Mouse (Mus musculus): Measurements from ENCODE around the gene Arl9.
A peak's percentile ranks its signal among the peaks of the same experiment; 100 is the strongest.
"Not testable (repeated sequence)": the region's sequence is repeated elsewhere in the genome, so short reads cannot be mapped to it uniquely, and the experiment has no call there.

Gene Arl9

DNA sequence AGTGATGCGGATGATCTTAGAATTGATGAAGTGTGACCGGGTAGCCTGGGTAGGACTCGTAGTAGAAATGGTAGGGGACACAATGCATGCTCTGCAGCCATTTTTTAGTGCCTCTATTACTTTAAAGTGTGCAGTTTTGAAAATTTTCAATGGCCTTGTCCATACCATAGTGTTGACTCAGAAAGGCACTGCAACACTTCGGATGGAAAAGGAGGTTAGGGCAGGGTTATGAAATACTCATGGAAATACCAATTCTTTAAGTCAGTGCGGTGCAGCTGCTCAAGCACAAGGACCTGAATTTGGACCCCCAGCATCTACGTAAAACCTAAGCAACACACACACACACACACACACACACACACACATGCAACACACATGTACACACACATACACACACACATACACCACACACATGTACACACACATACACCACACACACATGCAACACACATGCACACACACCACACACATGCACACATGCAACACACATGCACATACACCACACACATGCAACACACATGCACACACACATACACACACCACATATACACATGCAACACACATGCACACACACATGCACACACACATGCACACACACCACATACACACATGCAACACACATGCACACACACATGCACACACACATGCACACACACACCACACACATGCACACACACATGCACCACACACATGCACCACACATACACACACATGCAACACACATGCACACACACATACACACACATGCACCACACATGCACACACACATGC, at the start of gene Arl9:
TSS of gene Arl9 (plus strand) at position 5 of the 771 bp plus-strand sequence.
- no peak for DNase-seq

DNA sequence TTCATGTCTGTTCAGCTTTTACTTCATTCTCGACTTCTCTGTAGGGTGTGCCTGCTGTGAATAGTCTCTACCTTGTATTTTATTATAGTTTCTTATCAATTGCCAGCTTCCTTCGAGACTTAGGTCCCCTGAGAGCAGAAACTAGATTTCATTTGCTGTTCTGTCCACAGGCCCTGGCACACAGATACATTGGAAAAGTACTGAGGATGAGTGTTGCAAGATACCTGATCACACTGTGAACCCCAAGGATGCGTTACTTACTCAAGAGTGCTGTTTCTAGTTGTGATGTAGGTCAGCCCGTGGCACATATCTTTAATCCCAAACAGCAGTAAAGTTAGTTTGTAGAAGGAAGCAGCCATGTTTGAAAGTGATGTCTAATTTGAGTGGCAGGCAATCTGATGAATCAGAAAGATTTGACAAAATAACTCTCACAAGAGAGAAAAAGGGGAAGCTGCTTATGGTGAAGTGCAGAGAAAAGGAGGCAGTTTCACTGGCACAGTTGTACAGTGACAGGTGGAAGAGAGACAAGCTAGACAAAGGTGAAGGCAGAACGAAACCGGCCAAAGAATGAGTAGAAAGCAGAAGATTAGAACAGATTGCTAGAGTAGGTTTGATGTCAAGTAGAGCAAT, 49.5 kb upstream of the Arl9 start:
- DNase-seq: no peak

DNA sequence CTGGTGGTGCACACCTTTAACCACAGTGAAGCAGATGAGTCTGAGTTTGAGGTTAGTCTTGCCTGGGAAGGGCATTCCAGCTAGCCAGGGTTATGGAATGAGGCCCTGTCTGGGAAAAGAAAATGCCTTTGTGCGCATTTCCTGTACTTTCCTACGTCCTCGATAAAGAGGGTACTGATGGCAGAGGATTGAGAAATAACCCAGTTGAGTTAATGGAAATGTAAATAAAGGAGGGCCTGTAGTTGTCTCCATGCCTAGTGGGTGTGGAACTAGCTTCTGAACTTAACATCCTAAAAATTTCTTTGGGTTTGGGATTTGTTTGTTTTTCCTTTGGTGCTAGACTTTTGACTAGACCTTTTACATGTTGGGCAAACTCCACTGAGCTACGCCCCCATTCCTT, 48.4 kb upstream of the Arl9 start:
- DNase-seq: peak in 1 of 2 experiments; percentile 33

DNA sequence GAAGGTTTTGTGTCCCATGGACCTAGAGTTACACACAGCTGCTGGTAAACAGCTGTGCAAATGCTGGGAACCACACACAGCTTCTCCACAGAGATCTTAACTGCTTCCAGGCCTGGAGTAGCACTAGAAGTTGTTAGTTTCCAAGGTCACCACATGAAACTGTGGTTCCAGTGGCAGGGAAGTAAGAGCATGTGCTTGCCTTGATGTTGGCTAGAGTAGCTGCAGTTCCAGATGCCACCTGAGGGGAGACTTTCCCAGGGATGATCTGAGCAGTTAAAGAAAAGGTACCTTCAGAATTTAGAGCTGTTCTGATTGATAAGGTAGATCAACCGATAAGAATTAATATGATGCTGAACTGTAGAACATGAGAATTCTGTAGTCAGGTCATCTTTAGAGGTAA, 45.9 kb upstream of the Arl9 start:
- no peak for DNase-seq

DNA sequence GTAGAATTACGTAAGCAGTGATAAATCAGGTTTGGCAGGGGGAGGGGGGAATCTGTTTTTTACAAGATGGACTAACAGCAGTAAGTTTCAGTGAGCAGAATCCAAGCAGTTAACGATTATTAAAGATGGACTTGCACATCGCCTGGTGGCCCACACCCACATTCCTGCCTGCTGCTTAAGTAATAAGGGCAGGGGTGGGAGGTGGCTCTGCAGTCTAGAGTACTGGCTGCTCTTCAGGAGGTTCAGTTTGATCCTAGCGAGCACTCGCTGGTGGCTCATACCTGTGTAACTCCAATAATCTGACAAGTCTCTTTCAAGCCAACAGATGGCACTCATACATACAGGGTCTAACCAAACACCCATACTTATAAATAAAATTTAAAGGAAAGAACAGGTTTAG, 44.3 kb upstream of the Arl9 start:
- peak; percentile 24 to 54 for DNase-seq

DNA sequence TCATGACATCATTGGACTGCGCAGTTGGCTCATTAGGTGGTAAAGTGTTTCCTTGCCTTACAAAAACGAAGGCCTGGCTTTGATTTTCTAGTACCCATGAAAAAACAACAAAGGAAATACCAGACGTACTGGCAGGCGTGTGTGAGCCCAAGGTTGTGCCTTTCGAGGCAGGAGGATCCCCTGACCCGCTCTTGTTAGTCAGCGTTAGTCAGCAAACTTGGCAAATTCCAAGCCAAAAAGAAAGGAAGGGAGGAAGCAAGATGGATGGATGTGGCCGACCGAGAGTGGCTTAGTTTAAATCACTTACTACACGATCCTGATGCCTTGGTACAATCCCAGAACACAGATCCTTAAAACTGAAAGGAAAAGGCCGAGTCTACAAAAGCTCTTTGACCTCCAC, 41.3 kb upstream of the Arl9 start:
- DNase-seq: no peak

DNA sequence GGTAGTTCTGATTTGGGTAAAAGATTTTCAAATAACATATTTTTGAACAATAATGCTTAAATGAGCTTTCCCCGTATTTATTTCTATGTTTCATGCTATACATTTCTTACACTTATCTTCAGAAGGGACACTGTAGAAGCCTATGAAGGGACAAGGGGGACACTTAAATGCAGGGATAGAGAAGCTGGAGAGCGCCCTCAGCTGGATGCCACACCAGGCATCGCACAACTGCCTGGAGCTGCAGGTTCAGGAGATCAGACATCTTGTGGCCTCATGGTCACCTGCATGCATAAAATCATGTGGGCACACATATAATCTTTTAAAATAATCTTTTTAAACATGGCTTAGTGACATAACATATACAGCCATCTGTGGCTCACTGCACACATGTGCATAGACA, 39.2 kb upstream of the Arl9 start:
- DNase-seq: peak in 1 of 2 experiments; percentile 23

DNA sequence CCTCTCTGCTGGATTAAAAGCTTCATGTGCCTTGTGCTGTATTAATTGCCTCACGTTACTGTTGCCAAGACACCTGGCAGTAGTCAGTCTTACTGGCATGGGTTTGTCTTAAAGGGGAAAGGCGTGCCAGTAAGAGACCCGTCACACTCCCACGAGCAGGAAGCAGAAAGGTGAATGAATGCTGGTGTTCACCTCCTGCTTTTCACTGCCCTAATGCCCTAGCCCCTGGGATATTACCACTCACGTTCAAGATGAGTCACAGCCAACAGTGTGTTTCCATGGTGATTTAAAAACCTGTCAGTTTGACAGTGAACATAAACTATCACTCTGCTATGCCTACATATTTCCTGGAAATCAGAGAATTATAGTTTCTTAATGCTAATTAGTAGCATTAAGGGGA, 34.6 kb upstream of the Arl9 start:
- no peak for DNase-seq

DNA sequence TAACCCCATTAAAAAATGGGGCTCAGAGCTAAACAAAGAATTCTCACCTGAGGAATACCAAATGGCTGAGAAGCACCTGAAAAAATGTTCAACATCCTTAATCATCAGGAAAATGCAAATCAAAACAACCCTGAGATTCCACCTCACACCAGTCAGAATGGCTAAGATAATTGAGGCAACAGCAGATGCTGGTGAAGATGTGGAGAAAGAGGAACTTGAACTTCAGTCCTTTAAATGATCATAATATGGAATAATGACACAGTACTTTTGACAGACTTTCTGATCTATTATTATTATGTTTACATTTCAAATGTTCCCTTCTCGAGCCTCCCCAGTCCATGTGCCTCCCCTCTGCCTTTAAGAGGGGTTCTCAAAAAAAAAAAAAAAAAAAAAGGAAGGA, 32.7 kb upstream of the Arl9 start:
- not testable (repeated sequence) for DNase-seq

DNA sequence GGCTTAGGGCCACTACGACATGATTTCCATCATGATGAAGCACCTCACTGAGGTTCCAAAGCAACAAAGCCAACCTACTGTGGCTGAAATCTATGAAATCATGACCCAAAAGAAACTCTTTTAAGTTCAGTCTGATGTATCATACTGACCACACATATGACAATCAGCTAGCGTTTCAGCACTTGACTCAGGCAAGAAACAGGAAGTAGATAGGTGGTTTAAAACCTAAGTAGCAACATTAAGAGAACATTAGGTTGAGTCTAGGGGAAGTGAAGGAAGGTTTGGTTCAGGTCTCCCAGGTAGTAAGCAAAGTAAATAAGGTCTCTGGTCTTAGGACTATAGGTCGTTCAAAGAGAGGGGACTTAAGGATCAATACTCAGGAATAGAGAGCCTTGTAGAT, 30.4 kb upstream of the Arl9 start:
- no peak for DNase-seq

DNA sequence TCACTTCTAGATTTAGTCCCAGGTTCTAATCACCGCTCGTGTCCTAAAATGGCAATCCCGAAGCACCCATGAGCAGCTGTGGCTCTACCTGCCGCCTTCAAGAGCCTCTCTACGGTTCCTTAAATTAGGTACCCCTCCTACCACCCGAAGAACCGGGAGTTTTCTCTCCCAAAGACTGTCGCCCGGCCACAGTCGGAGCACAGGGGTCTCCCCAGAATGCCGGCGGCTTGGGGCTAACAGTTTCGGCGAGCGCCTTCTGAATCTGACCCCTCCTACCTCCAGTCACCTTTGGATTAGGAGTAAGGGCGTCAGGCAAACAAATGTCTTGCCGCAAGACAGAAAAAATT, 29.7 kb upstream of the Arl9 start:
- DNase-seq: no peak

DNA sequence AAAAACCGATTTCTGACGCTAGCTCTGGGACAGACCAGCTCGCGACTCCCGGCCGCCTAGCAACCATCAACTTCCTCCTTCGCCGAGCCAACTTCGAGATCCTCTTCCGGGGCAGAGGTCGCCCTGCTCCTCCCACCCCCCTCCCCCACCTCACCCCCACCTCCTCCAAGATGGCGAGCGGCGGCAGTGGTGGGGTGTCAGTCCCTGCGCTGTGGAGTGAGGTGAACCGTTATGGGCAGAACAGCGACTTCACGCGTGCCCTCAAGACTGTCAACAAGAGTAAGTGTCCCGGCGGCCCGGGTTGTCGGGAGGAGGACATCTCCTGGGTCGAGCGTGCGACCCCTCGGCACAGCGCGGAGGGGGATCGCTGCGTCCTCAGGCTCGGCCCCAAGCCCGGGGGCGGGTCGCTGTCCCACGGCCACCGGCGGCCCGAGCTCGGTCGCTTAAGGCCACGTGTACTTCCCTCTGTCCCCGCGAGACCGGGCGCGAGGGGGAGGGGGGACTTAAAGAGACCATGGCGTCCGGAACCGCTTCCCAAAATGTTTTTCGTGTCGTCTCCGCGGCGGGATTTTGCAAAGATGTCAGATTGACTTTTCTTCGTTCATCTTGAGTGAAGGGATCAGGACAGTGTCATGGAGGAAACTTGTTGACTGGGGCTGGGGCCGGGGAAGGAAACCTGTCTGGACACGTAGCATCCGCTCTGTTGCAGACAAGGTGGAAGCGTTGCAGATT, 29.1 kb upstream of the Arl9 start, which contains the start of gene Srp72:
TSS of gene Srp72 (plus strand) at position 130 of the 732 bp plus-strand sequence.
- peak; percentile 80 to 82 for DNase-seq

DNA sequence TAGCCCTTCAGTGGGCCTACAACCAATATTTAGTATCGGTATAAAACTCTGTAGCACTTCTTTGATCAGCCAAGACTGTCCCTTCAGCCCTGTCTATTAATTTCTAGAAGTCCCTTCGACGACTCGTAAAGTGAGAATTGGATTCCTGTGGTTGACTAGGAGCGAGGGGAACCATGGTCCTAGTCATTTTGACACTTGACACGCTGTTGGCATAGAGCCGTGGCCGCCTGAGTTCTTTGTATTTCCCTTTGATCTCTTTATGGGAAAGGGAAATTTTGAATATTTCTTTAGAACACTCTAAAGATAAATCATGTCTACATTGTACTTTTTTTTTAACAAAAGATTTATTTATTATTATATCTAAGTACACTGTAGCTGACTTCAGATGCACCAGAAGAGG, 28.1 kb upstream of the Arl9 start:
- no peak for DNase-seq

DNA sequence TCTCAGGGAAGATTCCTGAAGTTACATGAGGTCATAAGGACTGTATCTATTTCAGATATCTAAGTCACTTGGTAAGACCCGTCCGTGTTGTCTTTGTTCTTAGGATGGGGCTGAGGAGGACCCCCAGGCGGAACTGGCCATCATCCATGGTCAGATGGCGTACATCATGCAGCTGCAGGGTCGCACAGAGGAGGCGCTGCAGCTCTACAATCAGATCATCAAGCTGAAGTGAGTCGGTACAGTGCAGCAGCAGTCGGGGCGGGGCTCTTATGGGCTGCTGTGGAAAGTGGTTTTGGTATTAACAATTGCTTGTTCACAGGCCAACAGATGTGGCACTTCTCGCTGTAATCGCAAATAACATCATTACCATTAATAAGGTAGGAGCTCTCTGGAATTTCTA, 19.8 kb upstream of the Arl9 start:
- no peak for DNase-seq

DNA sequence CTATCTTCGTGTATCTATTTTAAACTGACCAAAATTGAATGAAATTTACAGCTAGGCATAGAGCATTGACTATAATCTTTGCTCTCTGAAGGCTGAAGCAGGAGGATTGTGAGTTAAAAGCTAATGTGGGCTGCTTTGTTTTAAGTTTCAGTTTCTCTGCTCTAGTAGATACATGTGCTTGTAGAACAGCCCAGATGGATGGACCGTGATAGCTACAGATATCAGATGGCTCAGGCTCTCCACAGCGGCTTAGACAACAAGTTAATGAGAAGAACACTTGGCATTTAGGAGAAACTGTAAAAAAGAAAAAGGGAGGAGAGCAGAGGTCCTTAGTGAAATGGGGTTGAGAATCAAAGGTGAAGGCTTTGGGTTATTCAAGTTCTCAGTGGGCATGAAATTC, 13.1 kb upstream of the Arl9 start:
- no peak for DNase-seq

DNA sequence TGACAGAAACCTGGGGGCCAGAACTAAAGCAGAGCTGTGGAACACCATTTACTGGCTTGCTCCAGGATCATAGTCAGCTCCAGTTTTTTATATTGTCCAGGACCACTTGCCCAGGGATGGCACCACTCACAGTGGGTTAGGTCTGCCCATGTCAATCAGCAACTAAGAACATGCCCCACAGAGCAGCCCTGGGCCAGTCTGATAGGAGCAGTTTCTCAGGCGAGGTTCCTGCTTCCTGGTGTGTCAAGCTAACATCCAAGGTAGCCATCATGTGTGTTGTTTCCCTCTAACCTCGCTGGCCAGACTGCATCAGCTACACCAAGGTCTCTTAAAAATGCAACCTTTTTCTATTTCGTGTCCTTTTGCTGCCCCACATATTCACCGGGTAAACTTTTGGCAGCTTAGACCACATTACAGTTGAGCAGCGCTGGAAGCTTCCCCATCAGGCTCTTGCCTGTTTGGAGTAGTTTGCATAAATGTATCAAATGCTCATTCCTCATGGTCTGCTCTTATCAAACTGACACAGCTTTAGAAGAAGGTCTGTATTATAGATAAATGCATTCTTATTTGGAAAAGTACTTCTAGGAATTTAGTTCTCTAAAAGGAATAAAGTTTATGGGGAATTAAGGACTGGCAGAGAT, 10.6 kb upstream of the Arl9 start:
- no peak for DNase-seq

DNA sequence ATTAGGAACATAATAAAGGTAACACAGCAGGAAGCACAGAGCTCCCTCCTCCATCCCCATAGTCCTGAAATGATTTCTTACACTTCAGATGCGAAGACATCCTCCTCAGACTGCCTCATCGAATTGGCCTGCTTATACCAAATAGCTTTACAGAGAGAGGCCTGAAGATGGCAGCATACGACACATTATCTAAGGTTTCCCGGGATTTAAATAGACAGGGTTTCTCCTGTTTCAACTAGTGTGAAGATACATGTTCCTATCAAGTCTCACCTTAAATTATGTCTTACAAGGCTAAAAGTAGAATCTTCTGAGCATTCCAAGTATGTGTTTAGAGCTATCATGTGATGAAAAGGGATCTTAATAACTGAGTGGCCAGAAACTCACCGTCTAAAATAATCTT, 5.4 kb upstream of the Arl9 start:
- no peak for DNase-seq

DNA sequence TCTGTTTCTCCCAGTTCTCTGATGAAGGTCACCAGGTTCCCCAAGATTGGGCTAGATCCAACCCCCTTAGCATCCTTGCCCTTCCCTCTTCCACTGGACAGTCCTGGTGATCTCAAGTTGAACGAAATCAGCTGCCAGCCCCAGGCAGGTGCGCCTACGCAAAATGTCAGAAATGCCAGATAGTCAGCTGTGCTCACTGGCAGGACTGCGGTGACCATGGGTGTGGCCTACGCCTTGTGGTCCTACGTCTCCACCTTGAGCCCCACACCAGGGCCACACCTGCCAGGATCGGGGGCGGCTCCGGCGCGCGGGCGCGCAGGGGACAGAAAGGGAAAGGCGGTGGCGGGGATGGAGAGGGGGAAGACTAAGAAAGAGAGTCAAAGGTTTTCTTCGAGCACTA, 2.7 kb upstream of the Arl9 start:
- no peak for DNase-seq

DNA sequence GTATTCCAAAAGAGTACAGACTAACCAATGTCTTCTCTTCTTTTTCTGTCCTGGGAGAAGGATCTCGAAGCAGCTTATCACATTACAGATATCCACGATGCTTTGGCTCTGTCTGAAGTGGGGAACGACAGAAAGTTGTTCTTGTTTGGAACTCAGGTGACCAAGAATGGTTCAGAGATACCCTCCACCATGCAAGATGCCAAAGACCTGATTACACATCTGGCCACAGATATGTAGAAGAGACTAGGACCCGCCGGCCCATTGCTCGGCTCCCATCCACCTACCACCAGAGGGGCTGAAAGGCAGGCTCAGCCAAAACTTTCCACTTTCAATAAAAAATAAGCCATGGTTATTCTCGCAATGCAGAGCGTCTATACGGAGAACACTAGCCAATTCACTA, 6.5 kb downstream of the Arl9 start:
- no peak for DNase-seq

DNA sequence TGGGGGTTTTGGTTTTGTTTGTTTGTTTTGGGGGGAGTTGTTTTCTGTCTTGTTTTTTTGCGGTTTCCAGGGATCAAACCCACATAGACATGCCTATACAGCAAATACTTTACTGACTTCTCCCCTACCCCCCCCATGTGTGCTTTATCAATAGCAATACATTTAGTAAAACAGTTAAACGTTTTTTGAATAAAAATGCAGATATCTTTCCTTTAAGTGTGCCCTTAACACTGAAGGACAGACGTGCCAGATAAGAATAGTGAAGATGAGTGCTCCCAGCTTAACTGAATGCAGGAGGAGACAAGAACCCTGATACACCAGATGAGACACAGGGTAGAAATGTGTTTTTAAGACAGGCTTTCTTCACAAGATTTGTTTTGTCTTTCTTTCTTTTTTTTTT, 7.2 kb downstream of the Arl9 start:
- DNase-seq: no peak

DNA sequence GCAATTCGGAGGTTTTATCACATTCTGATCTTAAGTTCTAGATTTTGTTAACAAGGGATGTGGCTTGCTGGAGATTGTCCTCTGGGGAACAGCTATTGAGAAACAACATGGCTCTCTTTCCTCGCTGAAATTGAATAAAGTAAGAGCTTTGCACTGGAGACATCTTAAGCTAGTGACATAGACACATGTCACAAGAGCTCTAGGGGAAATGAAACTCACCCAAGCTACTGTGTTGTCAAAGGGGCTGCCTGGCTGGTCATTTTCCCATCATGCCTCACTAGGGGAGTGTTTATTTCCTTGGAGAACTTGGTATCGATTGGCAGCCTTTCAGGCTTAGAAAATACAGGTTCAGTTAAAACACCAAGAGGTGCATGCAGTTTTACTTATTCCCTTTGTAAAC, 9.3 kb downstream of the Arl9 start:
- no peak for DNase-seq

DNA sequence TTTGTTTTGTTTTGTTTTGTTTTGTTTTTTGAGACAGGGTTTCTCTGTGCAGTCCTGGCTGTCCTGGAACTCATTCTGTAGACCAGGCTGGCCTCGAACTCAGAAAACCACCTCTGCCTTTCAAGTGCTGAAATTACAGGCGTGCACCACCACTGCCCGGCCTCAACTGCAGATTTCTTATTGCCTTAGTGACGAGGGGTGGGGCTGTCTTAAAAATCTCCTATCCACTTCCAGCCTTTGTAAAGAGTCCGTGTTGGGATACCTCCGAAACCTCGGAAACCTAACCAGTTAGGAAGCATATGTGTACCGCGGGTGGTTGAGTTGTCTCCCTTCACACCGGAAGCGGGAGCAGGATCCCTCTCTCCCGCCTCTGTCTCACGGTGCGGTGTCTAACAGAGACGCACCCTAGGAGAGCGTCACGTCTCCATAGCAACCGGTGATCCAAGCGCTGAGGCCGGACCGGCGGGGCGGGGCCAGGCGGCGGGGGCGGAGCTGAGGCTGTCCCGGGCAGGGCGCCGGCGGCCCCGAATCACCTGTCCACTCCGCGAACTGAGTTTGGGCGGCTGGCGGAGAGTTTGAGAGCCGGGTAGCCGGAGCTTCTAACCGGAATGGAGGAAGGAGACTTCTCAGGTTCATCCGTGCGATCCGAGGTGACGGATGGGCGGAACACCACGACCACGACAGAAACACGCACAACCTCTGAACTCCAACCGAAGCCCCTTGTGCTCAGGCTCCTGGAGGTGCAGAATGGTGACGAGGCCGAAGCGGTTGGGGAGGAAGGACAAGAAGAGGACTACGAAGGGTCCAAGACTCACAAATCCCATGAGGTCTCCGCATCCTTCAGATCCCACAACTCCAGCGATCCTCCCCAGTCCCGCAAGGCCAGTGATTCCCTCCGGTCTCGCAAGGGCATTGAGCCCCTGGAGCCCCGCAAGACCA, 12.0 kb downstream of the Arl9 start, which contains the start of gene Thegl:
TSS of gene Thegl (plus strand) at position 480 of the 939 bp plus-strand sequence.
- DNase-seq: peak; percentile 80 to 90
